Mouse (Mus musculus) frontal cortex, adult 2 months (tissue): ENCODE measurements around the gene Miox. TPM values are rescaled to one million over a fixed set of nuclear protein-coding genes. Genes with fewer than 3 reads are reported as not detected.

Source experiments
- DNase-seq, 2 experiments: peaks; one replicate each; pipeline ENCODE4 v3.0.0; 2022; ENCODE audit warnings: low spot score in 1 of 2; ENCODE audit errors: extremely low spot score in 1 of 2
- polyA plus RNA-seq: library from polyadenylated mRNA; depleted of rRNA; stranded (reverse); fragments of >200 nt; gene quantifications from 2 replicates; pipeline ENCODE4 v1.2.3, GENCODE M21; 2012

The Miox gene
- polyA plus RNA-seq, 1 experiment, result not detected

DNA sequence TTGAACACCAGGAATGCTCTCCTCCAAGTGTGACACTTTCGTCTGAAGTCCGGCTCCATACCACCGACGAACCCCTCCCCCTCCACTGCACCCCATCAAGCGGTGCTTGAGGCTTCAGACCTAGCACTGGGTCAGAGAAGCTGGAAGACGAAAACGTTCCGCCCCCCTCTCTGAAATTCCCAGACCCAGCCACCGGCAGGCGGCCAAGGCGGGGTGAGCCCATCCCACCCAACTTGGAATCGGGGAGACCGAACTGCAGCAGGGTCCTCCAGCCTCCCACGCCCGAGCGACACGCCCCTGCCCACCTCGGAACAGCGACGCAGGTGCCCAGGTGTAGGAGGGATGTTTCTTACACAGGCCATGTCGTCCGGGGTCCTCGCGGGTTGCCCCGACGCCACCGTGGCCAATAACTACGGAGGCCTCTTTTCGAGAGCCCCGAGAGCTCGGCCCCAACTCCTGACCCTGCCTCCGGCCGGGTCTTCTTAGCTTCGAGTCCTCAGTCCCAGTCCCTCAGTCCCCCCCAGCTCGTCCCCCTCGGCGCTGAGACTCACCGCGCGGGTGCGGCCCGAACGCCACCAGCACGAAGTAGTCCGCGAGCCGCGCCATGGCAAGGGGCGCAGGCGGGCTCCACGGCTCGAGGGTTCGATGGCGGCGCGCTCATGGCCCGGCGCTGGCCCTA lies 19.5 kb upstream of the Miox start:
- DNase-seq, result no peak

DNA sequence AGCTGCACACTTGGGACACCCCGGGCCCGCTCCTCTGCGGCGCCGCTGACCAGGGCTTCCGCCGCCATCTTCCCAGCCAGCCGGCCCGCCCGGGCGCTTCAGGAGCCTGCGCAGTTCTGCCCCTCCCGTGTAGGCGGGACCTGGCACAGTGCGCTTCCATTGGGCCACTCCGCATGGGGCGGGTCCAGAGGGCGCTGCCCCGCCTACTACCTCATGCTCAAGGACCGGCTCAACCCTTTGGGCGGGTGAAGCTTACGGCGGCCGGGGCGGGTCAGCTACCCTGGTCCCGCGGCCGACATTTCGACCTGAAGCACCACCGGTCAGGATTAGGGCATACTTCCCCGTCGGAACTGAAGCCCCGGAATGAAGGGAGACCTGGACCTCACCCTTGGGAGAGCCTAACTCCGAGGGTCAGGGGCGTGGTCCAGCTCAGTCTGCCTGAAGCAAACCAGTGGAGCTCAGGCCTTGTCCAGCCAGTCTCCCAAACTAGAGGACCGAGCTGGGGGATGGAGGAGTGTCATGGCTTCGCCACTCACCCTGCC lies 18.9 kb upstream of the Miox start, which contains the start of gene Sbf1:
Gene Sbf1, minus strand, starts transcription at position 122 of the 542 bp plus-strand sequence.
- peak; percentile 94 to 98 for DNase-seq

DNA sequence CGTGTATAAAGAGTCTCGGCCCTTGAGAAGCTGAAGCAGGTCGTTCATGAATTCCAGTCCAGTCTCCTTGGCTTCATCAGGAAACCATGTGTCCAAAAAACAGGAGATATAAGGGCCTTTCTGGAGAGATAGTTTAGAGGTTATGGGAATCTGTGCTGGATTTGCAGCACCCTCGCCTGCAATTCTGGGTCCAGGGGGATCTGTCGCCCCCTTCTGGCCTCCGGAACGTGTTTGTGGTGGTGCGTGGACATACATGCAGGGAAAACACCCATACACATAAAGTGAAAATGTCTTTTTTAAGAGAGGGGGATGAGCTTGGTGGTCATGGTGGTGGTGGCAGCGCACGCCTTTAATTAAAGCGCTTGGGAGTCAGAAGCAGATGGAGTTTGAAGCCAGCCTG lies 18.1 kb upstream of the Miox start:
- DNase-seq, result no peak

DNA sequence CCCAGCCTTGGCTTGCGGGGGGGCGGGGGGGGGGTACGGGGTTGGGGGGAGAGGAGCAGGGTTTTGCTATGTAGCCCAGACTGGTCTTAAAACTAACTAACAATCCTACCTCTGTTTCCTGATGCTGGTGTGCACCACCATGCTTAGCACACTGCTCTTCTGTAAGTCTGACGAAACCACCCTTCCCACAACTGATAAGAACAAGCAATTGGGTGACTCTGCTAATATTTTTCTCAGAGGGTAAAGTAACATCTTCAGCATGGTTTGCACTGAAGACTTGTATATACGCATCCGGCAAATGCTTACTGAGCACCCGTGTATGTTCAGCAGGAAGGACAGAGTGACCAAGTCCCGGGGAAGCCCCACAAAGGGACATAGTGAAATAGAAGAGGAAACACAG lies 12.9 kb upstream of the Miox start:
- DNase-seq, result no peak

DNA sequence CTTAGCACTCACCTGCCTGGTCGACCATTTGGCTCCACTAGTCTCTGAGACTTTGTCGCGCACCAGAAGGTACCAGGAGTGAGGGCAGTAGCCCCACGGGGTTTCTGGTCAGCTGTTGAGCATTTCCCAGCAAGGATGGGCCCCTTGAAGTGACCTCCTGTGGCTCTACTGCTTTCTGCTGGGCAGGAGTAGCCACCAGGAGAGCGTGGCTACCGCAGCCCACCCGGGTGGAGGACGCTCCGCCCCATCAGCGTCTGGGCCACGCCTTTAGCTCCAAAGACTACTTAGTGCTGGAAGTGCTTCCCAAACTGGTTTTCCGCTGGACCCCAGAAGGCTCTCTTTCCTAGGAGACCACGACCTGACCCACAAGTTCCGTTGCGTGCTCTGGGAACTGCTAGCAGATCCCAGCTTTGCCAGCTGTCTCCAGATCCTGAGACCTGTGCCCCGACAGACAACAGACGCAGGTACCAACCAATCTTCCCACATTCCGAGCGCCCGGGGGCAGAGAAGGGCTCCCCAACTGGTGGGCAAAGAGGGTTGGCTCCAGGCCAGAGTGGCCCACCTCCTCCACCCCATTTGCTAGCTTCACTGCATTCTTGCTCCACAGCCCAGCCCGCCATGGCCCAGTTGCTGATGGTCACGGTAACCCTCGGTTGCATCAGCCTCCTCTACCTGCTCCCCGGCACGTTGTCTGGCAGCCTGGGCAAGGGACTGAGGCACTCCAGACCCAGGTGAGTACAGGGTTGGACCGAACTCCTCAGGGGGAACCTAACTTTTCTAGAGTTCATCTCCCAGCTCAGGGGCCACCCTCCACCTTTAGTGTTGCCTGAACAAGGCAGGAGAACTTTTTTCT lies 11.3 kb upstream of the Miox start, which contains the start of gene Adm2:
Gene Adm2, plus strand, starts transcription at position 51 of the 853 bp plus-strand sequence.
- DNase-seq, result no peak

DNA sequence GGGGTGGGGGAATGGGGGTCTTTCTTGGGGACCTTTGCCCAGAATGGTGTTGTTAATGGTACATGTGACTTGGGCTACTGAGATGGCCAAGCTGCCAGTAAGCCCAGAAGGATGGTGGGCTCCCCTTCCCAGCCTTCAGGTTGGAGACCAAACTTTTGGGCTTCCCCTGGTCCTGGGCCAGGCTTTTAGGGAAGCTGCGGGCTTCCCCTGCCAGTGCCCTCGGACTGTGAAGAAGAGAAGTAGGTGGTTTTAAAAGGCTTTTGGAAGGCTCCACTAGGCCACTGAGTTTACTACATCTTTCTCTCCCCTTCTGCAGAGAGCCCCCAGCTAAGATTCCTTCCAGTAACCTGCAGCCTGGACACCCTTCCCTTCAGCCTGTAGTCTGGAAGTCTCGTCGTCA lies 10.5 kb upstream of the Miox start:
- no peak for DNase-seq

DNA sequence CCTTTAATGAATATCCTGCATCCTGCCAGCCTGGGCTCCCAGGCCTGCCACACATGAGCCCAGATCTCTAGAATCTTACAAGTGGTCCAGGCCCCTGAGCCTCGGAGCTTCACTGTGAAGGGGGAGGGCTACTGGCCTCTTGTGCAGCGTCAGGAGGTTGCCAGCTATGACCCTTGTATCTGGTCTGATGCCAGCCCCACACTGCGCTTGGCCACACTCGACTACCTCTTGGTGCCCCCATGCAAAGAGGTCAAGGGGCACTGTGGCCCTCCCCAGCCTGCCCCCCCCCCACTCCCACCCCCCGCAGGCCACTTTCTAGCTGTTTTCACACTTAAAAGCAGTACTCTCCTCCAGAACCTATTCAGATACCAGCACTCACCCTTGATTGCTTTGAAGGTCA lies 7.8 kb upstream of the Miox start:
- no peak for DNase-seq

DNA sequence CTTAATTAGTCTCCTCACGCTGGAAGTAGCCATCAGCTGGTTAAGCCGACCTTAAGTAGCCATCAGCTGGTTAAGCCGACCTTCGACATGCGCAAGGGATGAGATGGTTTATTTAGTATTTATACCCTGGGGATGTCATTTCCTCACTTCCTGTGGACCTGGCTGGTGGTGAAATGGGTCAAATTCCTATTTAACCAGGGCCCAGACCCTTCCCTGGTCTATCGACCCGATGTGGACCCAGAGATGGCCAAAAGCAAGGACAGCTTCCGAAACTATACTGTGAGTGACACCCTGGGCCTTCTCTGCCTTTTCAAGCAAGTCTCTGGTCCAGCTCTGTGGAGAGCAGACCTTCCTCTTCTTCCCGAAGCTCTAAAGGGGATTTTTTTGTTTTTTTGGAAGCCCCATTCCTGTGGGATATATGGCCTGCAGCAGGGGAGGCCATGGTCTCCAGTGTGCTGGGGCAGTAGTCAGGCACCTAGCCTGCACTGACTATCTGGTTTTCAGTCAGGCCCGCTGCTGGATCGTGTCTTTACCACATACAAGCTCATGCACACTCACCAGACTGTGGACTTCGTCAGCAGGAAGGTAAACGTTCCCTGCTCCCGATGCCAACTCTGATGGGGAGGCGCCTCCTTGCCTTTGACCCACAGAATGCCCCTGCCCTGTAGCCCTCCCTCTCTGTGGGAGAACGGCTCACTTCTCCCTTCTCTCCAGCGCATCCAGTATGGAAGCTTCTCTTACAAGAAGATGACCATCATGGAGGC lies 758 bp downstream of the Miox start:
- DNase-seq, result no peak

DNA sequence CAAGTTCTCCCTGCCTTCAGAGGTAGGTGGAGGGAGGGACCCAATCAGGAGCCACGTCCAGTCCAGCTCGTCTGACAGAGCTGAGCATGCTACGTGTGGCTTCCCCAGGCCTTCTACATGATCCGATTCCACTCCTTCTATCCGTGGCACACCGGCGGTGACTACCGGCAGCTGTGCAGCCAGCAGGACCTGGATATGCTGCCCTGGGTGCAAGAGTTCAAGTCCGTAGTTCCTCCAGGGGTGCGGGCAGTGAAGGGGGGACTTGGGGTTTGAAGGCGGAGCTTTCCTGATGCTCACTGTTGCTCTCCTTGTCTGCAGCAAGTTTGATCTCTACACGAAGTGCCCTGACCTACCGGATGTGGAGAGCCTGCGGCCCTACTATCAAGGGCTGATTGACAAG lies 2.2 kb downstream of the Miox start:
- no peak for DNase-seq

DNA sequence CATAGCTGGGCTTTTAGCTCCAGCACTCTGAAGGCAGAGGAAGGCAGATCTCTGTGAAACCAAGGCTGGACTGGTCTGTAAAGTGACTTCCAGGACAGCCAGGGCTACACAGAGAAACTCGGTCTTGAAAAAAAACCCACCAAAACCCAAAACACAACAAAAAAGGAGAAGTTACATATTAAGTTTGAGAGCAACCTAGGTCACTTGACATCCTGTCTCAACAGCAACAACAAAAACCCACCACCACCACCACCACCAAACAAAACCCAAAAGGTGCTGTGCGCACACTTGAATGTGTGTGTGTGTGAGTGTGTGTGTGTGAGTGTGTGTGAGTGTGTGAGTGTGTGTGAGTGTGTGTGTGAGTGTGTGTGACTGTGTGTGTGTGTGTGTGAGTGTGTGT lies 5.5 kb downstream of the Miox start:
- DNase-seq, result no peak

DNA sequence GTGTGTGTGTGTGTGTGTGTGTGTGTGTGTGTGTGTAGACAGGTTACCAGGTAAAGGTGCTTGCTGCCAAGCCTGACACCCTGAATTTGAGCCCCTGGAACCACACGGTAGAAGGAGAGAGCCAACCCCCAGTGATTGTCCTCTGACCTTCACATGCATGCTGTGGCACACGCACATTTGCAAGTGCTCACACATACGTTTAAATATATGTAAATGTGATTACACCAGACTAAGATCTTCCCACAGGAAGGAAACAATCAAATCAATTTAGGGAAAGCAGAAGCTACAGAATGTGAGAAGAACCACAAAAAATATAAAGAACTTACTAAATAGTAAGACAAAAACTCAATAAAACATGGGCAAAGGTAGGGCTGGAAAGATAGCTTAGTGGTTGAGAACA lies 5.9 kb downstream of the Miox start:
- DNase-seq, result no peak

DNA sequence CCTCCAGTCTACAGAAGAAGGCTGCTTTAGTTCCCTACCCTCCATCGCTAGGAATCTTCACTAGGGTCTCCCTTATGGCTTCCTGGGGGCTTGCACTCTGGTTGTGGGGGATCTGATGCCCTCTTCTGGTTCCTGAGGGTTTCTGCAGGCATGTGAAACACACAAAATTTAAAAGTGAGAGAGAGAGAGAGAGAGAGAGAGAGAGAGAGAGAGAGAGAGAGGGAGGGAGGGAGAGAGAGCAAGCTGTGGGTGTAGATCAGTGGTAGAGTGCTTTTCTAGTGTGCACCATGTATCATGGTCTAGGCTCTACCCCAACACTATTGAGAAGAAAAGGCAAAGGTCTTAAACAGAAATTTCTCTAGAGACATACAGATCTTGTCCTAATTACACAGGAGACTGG lies 7.5 kb downstream of the Miox start:
- no peak for DNase-seq

DNA sequence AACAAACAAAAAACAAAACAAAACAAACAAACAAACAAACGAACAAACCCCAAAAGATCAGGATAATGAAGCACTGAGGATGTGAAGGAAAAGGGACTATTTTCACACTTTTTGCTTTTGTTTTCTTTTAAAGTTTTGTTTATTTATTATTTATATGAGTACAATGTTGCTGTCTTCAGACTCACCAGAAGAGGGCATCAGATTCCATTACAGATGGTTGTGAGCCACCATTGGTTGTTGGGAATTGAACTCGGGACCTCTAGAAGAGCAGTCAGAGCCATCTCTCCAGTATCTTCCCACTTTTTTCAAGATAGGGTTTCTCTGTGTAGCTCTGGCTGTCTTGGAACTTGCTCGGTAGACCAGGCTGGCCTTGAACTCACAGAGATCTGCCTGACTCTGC lies 9.1 kb downstream of the Miox start:
- no peak for DNase-seq

DNA sequence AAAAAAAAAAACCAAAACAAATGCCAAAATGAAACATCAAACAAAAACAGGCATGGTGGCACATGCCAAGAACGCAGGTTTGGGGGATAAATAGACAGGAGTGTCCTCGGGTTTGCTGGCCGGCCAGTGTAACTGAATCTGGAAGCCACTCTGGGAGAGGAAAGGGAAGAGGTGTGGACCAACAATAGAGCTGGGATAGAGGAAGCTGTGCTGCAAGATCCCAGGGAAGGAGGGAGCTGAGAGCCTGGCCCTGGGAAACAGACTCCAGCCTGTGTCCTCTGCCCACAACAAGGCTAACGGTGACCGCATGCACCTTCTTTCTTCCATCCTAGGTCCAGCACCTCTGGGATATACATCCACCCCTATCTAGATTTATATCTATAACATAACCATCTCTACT lies 16.2 kb downstream of the Miox start:
- no peak for DNase-seq

DNA sequence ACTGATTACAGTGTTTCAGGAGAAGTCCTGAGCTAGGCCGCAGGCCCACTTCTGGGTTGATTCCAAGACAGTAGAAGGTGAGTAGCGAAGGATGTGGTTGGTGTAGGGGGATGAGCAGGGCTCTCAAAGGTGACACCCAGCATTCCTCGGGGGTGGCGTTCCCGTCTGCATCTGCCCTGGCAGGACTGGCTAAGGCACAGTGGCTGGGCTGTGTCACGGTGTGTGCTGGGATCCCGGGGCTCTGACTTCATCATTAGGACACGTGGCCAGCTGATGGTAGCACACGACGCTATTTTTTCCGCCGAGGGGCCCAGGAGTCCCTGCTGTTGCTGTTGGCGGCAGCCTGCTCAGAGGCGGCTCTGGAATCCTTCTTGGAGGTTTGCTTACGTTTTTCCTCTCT lies 17.1 kb downstream of the Miox start:
- DNase-seq, result no peak

DNA sequence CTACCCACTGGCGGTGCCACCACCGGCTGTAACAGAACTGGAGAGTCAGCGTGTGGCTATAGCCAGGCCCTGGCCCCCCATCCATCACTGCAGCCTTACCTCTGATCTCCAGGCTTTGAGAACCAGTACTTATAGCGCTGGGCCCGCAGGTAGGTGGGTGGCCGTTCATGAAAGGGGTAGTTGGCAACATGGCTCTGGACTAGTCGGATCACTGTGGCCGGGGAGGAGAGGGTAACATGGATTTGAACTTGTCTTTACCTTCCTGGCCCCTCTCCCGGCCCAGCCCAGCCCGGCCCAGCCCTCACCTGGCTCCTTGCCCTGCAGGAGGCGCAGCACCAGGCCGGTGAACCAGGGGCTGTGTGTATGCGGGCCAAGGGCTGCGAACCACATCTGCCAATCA lies 17.9 kb downstream of the Miox start:
- DNase-seq, result no peak

DNA sequence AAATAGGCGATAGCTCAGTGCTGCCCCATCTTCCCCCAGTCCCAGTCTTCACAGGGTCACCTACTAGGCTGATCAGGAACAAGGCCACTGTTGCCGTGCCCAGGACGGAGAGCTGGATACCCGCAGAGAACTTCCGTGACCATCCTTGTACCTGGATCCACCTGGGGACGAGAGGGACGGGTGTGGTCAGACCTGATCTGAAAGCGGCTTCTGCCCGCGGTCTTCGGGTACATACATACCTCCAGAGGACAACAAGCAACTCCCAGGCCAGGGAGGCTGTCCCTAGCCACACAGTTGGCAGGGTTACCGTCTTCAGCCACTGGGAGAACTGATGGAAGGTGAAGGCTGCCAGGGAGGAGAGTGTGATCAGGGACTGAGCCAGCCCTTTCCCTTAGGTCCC lies 18.6 kb downstream of the Miox start:
- DNase-seq, result no peak

DNA sequence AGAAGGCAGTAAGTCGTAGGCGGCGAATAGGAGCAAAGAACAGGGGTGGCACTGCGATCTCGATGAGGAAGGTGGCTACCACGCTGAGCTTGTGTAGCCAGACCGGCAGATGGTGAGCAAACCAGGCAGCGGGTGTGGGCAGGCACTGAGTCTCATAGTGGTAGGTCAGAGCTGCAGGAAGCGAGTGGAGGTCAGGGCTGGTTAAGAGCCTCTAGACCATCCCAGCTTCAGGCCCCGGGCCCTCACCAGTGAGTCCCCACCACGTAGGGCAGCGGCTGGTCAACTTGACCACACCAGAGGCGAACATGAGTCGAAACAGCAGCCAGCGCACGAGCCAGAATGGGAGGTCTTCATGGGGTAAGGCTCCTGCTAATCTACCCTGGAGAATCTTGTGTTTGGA lies 19.6 kb downstream of the Miox start:
- no peak for DNase-seq

DNA sequence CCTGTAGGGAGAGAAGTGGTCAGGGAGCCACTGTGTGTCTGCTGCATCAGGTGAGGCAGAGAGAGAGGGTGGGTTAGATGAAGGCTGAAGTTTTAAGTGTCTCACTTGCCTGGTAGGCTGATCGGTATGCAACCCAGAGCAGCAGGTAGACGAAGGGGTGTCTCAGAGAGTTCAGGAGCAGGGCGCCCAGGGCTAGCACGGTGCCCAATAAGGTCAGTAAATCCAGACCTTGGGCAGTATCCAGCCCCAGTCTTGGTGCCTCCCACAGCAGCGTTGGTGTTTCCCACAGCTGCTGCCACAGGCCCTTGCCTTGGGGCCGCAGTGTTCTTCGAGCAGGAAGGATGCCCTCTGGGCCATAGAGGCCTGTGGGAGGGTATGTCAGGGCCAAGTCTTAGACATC lies 20.3 kb downstream of the Miox start:
- no peak for DNase-seq

DNA sequence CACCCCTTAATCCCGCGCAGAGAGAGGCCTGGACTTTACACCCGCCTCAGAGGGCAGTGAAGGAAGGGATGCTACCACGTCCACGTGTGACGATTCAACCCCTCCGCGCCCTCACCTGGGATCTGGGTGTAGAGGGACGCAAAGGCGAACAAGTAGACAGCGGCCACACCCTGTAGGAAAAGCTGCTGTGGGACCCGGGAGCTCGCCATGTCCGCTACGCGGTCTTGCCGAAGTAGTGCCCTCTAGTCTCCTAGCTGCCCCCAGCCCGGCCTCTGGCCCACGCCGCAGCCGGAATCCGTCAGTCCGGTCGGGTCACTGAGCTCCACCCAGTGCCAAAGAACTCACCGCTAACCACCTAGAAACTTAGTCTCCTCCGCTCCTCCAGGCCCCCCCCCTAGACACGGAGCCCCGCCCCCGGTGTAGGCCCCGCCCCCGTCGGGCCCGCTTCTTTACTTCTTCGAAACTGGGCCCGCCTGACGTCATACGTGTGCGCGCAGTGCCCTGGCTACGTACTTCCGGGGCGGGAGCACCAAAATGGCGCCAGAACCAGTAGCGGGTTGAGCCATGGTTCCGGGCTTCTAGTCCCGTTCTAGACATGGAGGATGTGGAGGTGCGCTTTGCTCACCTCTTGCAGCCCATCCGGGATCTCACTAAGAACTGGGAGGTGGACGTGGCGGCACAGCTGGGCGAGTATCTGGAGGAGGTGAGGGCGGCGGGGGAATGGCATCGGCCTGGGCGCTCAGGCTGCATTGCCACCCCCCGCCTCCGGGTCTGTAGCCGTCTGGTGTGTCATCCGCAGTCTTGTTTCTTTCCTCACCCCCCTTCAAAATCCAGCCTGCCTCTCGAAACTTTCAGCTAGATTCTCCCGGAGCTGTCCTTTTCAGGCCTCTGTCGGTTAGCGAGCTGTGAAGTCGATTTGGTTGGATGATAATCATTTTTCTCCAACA lies 21.3 kb downstream of the Miox start, which contains the start of the genes Lmf2 and Ncaph2:
Gene Lmf2, minus strand, starts transcription at position 419 of the 947 bp plus-strand sequence.
Gene Ncaph2, plus strand, starts transcription at position 479 of the 947 bp plus-strand sequence.
- DNase-seq, result peak; percentile 86 to 96
